Mouse (Mus musculus) G1E (cell line): ENCODE measurements around the gene Cadm4. TPM values are rescaled to one million over a fixed set of nuclear protein-coding genes. Genes with fewer than 3 reads are reported as not detected.

Source experiments
- ATAC-seq: 2 replicates; pipeline ENCODE4 v1.8.0; 2016; ENCODE audit warnings: mild to moderate bottlenecking; ENCODE audit not compliant: insufficient number of reproducible peaks, poor library complexity, low FRiP score, severe bottlenecking; ENCODE audit errors: extremely low read depth
- DNase-seq: peaks from one replicate; pipeline ENCODE4 v3.0.0; 2012; ENCODE audit warnings: low spot score
- H3K27me3 ChIP-seq: 2 replicates; pipeline ENCODE4 v1.6.1; 2012; ENCODE audit warnings: mild to moderate bottlenecking, low read length, inconsistent platforms; ENCODE audit not compliant: insufficient read depth
- H3K36me3 ChIP-seq: replicated peaks from 2 replicates; pipeline ENCODE3; 2012; ENCODE audit warnings: mild to moderate bottlenecking, inconsistent platforms
- H3K4me1 ChIP-seq: 2 replicates; pipeline ENCODE4 v1.6.1; 2012; ENCODE audit warnings: low read depth, low read length, inconsistent platforms, mixed read lengths; ENCODE audit not compliant: insufficient read depth
- H3K4me3 ChIP-seq: 2 replicates; pipeline ENCODE4 v1.5.1; 2012; ENCODE audit warnings: low read depth, mild to moderate bottlenecking, inconsistent platforms, low read length, moderate library complexity, mixed read lengths
- H3K9me3 ChIP-seq: replicated peaks from 2 replicates; pipeline ENCODE4 v1.6.1; 2012; ENCODE audit warnings: inconsistent platforms
- CTCF ChIP-seq: IDR thresholded peaks from 2 replicates; pipeline ENCODE4 v1.5.1; 2012; ENCODE audit warnings: low read depth, low read length, inconsistent platforms, mixed read lengths
- GATA1 ChIP-seq: IDR thresholded peaks from 2 replicates; pipeline ENCODE4 v1.6.1; 2012; ENCODE audit warnings: borderline replicate concordance, low read length, inconsistent platforms, mixed read lengths
- GATA2 ChIP-seq: IDR thresholded peaks from 2 replicates; pipeline ENCODE4 v1.6.1; 2012; ENCODE audit warnings: low read depth, low read length, inconsistent platforms, borderline replicate concordance
- POLR2AphosphoS5 ChIP-seq: IDR thresholded peaks from 2 replicates; pipeline ENCODE4 v1.6.1; 2012; ENCODE audit warnings: low read depth, low read length, inconsistent platforms; ENCODE audit not compliant: insufficient replicate concordance
- TAL1 ChIP-seq: conservative IDR thresholded peaks from 2 replicates; pipeline ENCODE4 v1.6.1; 2012; ENCODE audit warnings: low read depth, low read length, inconsistent platforms, mixed read lengths
- polyA plus RNA-seq: library from polyadenylated mRNA; stranded (reverse); fragments of >175 nt; gene quantifications from 2 replicates; pipeline ENCODE4 v1.2.3, GENCODE M21; 2012
- total RNA-seq, 2 experiments: library from RNA; stranded (forward) in 1 of 2; stranded (reverse) in 1 of 2; fragments of 200-1000 nt in 1 of 2; fragments of >200 nt in 1 of 2; fragmentation: Nextera tagmentation in 1 of 2; gene quantifications; 2 replicates each; pipeline ENCODE4 v1.2.3; 2014 to 2017

Gene Cadm4
- total and polyA plus RNA-seq, 3 experiments = 0.16 TPM; not detected in 2

- H3K36me3 ChIP-seq = no peaks in the 10 kb centered on the region
- peaks cover 69% of the 10 kb centered on the region for H3K27me3 ChIP-seq
- no peak for TF ChIP-seq POLR2AphosphoS5
- no peak for TF ChIP-seq CTCF
- TF ChIP-seq GATA2 = no peak
- no peak for TF ChIP-seq TAL1
- no peak for TF ChIP-seq GATA1
- DNase-seq (no peak), ATAC-seq (no peak)
- H3K4me1 ChIP-seq = peaks cover 2% of the 10 kb centered on the region
- no peak overlapping the region for H3K4me3 ChIP-seq
- H3K9me3 ChIP-seq = 0 out of 2 replicates have a peak, but pooled peaks cover 1% of the 10 kb centered on the region
Measured at GRCm38 (mm10) chr7:24486654-24487130, 4.9 kb downstream of the Cadm4 start.

GRCm38 (mm10) chr7:24487403-24487802 lies 5.6 kb downstream of the Cadm4 start:
- no peak overlapping the region for H3K4me3 ChIP-seq
- no peaks in the 10 kb centered on the region for H3K36me3 ChIP-seq
- ATAC-seq = no peak
- no peaks in the 10 kb centered on the region for H3K4me1 ChIP-seq
- H3K9me3 ChIP-seq = no peaks in the 10 kb centered on the region
- TF ChIP-seq TAL1 (no peak), GATA1 (no peak), GATA2 (no peak), CTCF (no peak), POLR2AphosphoS5 (no peak)
- DNase-seq = no peak
- H3K27me3 ChIP-seq = peaks cover 68% of the 10 kb centered on the region

- Histone ChIP-seq H3K36me3 (no peaks in the 10 kb centered on the region), H3K9me3 (no peaks in the 10 kb centered on the region), H3K27me3 (peaks cover 63% of the 10 kb centered on the region), H3K4me3 (no peak overlapping the region), H3K4me1 (no peaks in the 10 kb centered on the region)
- ATAC-seq (no peak), DNase-seq (no peak)
- TF ChIP-seq GATA2 (no peak), GATA1 (no peak), TAL1 (no peak), POLR2AphosphoS5 (no peak), CTCF (no peak)
Measured at GRCm38 (mm10) chr7:24488303-24488702, 6.5 kb downstream of the Cadm4 start.

- Histone ChIP-seq H3K36me3 (no peaks in the 10 kb centered on the region), H3K27me3 (peaks cover 30% of the 10 kb centered on the region), H3K4me1 (peaks cover 17% of the 10 kb centered on the region), H3K4me3 (0 out of 2 replicates have a peak overlapping the region, but pooled peaks have one; percentile 13), H3K9me3 (peaks cover 4% of the 10 kb centered on the region; the same call in 1 of the 2 replicates)
- no peak for ATAC-seq
- DNase-seq = no peak
- no peak for TF ChIP-seq CTCF
- TF ChIP-seq POLR2AphosphoS5 = no peak
- no peak for TF ChIP-seq GATA1
- TF ChIP-seq GATA2 = no peak
- TF ChIP-seq TAL1 = no peak
Measured at GRCm38 (mm10) chr7:24499856-24500577, 18.2 kb downstream of the Cadm4 start.

GRCm38 (mm10) chr7:24500929-24501328 lies 19.1 kb downstream of the Cadm4 start:
- no peak for DNase-seq
- Histone ChIP-seq H3K36me3 (peaks cover 8% of the 10 kb centered on the region), H3K4me3 (no peak overlapping the region), H3K27me3 (peaks cover 30% of the 10 kb centered on the region), H3K9me3 (peaks cover 4% of the 10 kb centered on the region; the same call in 1 of the 2 replicates), H3K4me1 (peaks cover 25% of the 10 kb centered on the region)
- no peak for ATAC-seq
- no peak for TF ChIP-seq POLR2AphosphoS5
- peak; percentile 39 for TF ChIP-seq CTCF

- no peak for ATAC-seq
- Histone ChIP-seq H3K4me1 (peaks cover 31% of the 10 kb centered on the region), H3K4me3 (no peak overlapping the region), H3K27me3 (peaks cover 30% of the 10 kb centered on the region), H3K36me3 (peaks cover 8% of the 10 kb centered on the region), H3K9me3 (peaks cover 4% of the 10 kb centered on the region; the same call in 1 of the 2 replicates)
- DNase-seq = no peak
- TF ChIP-seq GATA2 (no peak), TAL1 (no peak), POLR2AphosphoS5 (no peak), GATA1 (no peak), CTCF (no peak)
Measured at GRCm38 (mm10) chr7:24501492-24501891, 19.7 kb downstream of the Cadm4 start.
